In the genomic region with DNA sequence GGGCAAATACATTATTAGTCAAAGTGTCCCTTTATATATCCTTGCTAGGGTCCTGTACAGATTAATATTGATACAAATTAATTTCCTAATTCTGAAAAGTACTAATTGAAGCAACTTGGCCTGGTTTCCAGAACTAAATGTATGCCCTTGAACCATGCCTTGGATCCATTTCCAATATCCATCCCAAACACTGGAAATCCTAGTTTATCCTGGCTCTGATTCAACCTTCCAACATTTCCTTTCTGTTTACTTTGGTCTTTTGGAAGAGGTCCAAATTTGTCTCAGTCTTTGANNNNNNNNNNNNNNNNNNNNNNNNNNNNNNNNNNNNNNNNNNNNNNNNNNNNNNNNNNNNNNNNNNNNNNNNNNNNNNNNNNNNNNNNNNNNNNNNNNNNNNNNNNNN, we compare ENCODE assay signal across 16 mouse cellular contexts.
DNase-seq lines count a peak whose midpoint lies in the region; ATAC-seq and TF ChIP-seq lines count a peak whose summit lies in the region.
"Had no signal": no experiment of that assay in that cellular context is flagged by ENCODE, and none has a peak within 500 bp of the region (broad histone marks: within the 10 kb centered on the region; RNA-seq: fewer than 3 reads in every experiment).

No protein-coding gene starts in this region.

- H3K9me3 ChIP-seq in embryonic facial prominence, embryonic 14.5 days (ENCODE audit: control insufficient read depth, low read length), result 0 out of 2 replicates have a peak, but pooled peaks cover 3% of the 10 kb centered on the region
- no peaks in the 10 kb centered on the region for H3K9me3 ChIP-seq in embryonic facial prominence, embryonic 10.5 days
- no peaks in the 10 kb centered on the region for H3K9me3 ChIP-seq in hindbrain, postnatal 0 days (ENCODE audit: low read length)
- H3K9me3 ChIP-seq in hindbrain, embryonic 16.5 days (ENCODE audit: control insufficient read depth, low read length), result no peaks in the 10 kb centered on the region
- no peaks in the 10 kb centered on the region for H3K9me3 ChIP-seq in lung, embryonic 14.5 days (ENCODE audit: low read depth, low read length)
- H3K9me3 ChIP-seq: embryonic facial prominence, embryonic 12.5 days; heart, embryonic 13.5 days had no signal

- H3K4me3 ChIP-seq in embryonic facial prominence, embryonic 14.5 days (ENCODE audit: low read depth, low read length), result no peak overlapping the region
- H3K4me3 ChIP-seq in embryonic facial prominence, embryonic 10.5 days, result no peak overlapping the region
- H3K4me3 ChIP-seq in hindbrain, postnatal 0 days (ENCODE audit: low read length), result no peak overlapping the region
- H3K4me3 ChIP-seq in hindbrain, embryonic 16.5 days (ENCODE audit: low read length), result no peak overlapping the region
- no peak overlapping the region for H3K4me3 ChIP-seq in lung, embryonic 14.5 days (ENCODE audit: low read depth, low read length)
- H3K4me3 ChIP-seq: embryonic facial prominence, embryonic 12.5 days; heart, embryonic 13.5 days; left cerebral cortex, adult 2 months had no signal

- no peaks in the 10 kb centered on the region for H3K27me3 ChIP-seq in embryonic facial prominence, embryonic 14.5 days (replicated peaks; ENCODE audit: control insufficient read depth, insufficient read depth, low read length)
- no peaks in the 10 kb centered on the region for H3K27me3 ChIP-seq in embryonic facial prominence, embryonic 10.5 days (replicated peaks; ENCODE audit: low read depth, poor library complexity, severe bottlenecking)
- no peaks in the 10 kb centered on the region for H3K27me3 ChIP-seq in hindbrain, postnatal 0 days (ENCODE audit: insufficient read depth, low read length)
- H3K27me3 ChIP-seq in hindbrain, embryonic 16.5 days (replicated peaks; ENCODE audit: control insufficient read depth, insufficient read depth, low read length), result no peaks in the 10 kb centered on the region
- no peaks in the 10 kb centered on the region for H3K27me3 ChIP-seq in lung, embryonic 14.5 days (ENCODE audit: insufficient read depth, low read length)
- H3K27me3 ChIP-seq: embryonic facial prominence, embryonic 12.5 days; heart, embryonic 13.5 days had no signal

- no peak for TF ChIP-seq CTCF in hindbrain, postnatal 0 days (IDR thresholded peaks at IDR 0.05; ENCODE audit: low read depth)
- TF ChIP-seq CTCF in lung, embryonic 14.5 days (IDR thresholded peaks at IDR 0.05; ENCODE audit: low read depth), result no peak

- H3K27ac ChIP-seq in embryonic facial prominence, embryonic 14.5 days (replicated peaks; ENCODE audit: low read depth, low read length), result no peak overlapping the region
- H3K27ac ChIP-seq in embryonic facial prominence, embryonic 10.5 days (replicated peaks), result no peak overlapping the region
- no peak overlapping the region for H3K27ac ChIP-seq in hindbrain, postnatal 0 days
- no peak overlapping the region for H3K27ac ChIP-seq in hindbrain, embryonic 16.5 days (ENCODE audit: low read depth, low read length)
- H3K27ac ChIP-seq in lung, embryonic 14.5 days (ENCODE audit: low read depth), result no peak overlapping the region
- H3K27ac ChIP-seq: left cerebral cortex, adult 2 months had no signal

- no peak overlapping the region for H3K4me2 ChIP-seq in embryonic facial prominence, embryonic 14.5 days (ENCODE audit: low read depth, low read length)
- no peak overlapping the region for H3K4me2 ChIP-seq in hindbrain, postnatal 0 days (ENCODE audit: low read depth, low read length)
- H3K4me2 ChIP-seq in hindbrain, embryonic 16.5 days (ENCODE audit: low read length), result no peak overlapping the region
- no peak overlapping the region for H3K4me2 ChIP-seq in lung, embryonic 14.5 days
- H3K4me2 ChIP-seq: embryonic facial prominence, embryonic 12.5 days; heart, embryonic 13.5 days had no signal

- H3K9ac ChIP-seq in embryonic facial prominence, embryonic 14.5 days (ENCODE audit: low read depth, low read length), result no peak overlapping the region
- no peak overlapping the region for H3K9ac ChIP-seq in hindbrain, postnatal 0 days (replicated peaks; ENCODE audit: low read length)
- no peak overlapping the region for H3K9ac ChIP-seq in hindbrain, embryonic 16.5 days (ENCODE audit: low read depth, low read length)
- no peak overlapping the region for H3K9ac ChIP-seq in lung, embryonic 14.5 days
- H3K9ac ChIP-seq: embryonic facial prominence, embryonic 12.5 days; heart, embryonic 13.5 days had no signal

- no peak for ATAC-seq in embryonic facial prominence, embryonic 14.5 days (ENCODE audit: low read depth)
- ATAC-seq in hindbrain, postnatal 0 days, result no peak
- no peak for ATAC-seq in hindbrain, embryonic 16.5 days
- peak; percentile 71; the same call in 1 of the 2 replicates for ATAC-seq in lung, embryonic 14.5 days (ENCODE audit: insufficient read depth)
- ATAC-seq: CD4-positive, CD25-positive, alpha-beta regulatory T cell, adult 4 months had no signal

- peaks cover 4% of the 10 kb centered on the region; the same call in 1 of the 2 replicates for H3K4me1 ChIP-seq in embryonic facial prominence, embryonic 14.5 days (ENCODE audit: control insufficient read depth, insufficient read depth, low read length)
- H3K4me1 ChIP-seq in embryonic facial prominence, embryonic 10.5 days, result no peaks in the 10 kb centered on the region
- H3K4me1 ChIP-seq in hindbrain, postnatal 0 days (ENCODE audit: insufficient read depth, low read length), result no peaks in the 10 kb centered on the region
- H3K4me1 ChIP-seq in hindbrain, embryonic 16.5 days (ENCODE audit: control insufficient read depth, insufficient read depth, low read depth, low read length), result no peaks in the 10 kb centered on the region
- H3K4me1 ChIP-seq in lung, embryonic 14.5 days (ENCODE audit: insufficient read depth), result peaks cover 16% of the 10 kb centered on the region

- no peaks in the 10 kb centered on the region for H3K36me3 ChIP-seq in embryonic facial prominence, embryonic 14.5 days (ENCODE audit: control insufficient read depth, insufficient read depth, low read length)
- no peaks in the 10 kb centered on the region for H3K36me3 ChIP-seq in embryonic facial prominence, embryonic 10.5 days (replicated peaks)
- H3K36me3 ChIP-seq in hindbrain, postnatal 0 days (ENCODE audit: insufficient read depth, low read length), result no peaks in the 10 kb centered on the region
- H3K36me3 ChIP-seq in hindbrain, embryonic 16.5 days (ENCODE audit: control insufficient read depth, insufficient read depth, low read length), result no peaks in the 10 kb centered on the region
- H3K36me3 ChIP-seq in lung, embryonic 14.5 days (ENCODE audit: insufficient read depth), result no peaks in the 10 kb centered on the region
- H3K36me3 ChIP-seq: embryonic facial prominence, embryonic 12.5 days; G1E; heart, embryonic 13.5 days had no signal

- peak; percentile 84 for DNase-seq in embryonic facial prominence, embryonic 14.5 days (ENCODE audit: low spot score)
- DNase-seq in embryonic facial prominence, embryonic 10.5 days (ENCODE audit: low spot score), result no peak
- peak; percentile 65 for DNase-seq in hindbrain, postnatal 0 days (ENCODE audit: low spot score)
- peak; percentile 95 for DNase-seq in lung, embryonic 14.5 days
- DNase-seq in lung, postnatal 4 days, result no peak
- DNase-seq in adipocyte (ENCODE audit: low spot score), result peak; percentile 8
- no peak for DNase-seq in layer of hippocampus, adult 8-10 months (ENCODE audit: low spot score in 2 of 2)
- DNase-seq: adrenal gland, adult 2 months; cerebellum, adult 11-12 months; right cerebral cortex, postnatal 14 days had no signal

Comparison
In these comparisons a context has a peak if more than half of its experiments do, and no peak if none do; other contexts are left out.
1. DNase-seq: peak in embryonic facial prominence, embryonic 14.5 days (single experiment), hindbrain, postnatal 0 days (single experiment), lung, embryonic 14.5 days (single experiment) and adipocyte (single experiment); none in embryonic facial prominence, embryonic 10.5 days (single experiment), lung, postnatal 4 days (0 of 2) and layer of hippocampus, adult 8-10 months (0 of 2).